Mouse (Mus musculus) right cerebral cortex, postnatal 4 days (tissue): ENCODE measurements around the gene Tmprss2.
"Not testable (repeated sequence)": the region's sequence is repeated elsewhere in the genome, so short reads cannot be mapped to it uniquely, and the experiment has no call there.

ENCODE experiments used
- DNase-seq: peaks from one replicate; pipeline ENCODE4 v3.0.0-alpha.2; 2022

The Tmprss2 gene

GRCm38 (mm10) chr16:97582876-97583275 lies 28.1 kb downstream of the Tmprss2 start:
- not testable (repeated sequence) for DNase-seq

DNA sequence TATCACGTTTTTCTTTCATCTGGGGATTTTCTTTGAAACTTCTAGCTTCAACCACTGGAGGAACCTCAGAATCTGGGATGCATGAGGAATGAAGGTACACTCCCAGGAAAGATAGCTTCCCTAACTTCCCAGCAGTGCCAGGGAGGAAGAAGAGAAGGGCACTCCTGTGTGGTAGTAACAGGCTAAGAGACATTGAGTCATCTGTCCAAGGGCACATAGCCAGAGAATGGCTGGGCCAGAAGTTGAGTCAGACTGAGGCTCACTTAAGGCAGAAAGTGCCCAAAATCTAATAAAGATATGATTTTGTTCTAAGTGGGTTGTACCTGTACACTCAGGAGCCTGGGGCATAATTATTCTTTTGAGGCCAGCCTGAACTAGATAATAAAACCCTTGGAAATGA lies 41.6 kb downstream of the Tmprss2 start:
- DNase-seq = no peak

DNA sequence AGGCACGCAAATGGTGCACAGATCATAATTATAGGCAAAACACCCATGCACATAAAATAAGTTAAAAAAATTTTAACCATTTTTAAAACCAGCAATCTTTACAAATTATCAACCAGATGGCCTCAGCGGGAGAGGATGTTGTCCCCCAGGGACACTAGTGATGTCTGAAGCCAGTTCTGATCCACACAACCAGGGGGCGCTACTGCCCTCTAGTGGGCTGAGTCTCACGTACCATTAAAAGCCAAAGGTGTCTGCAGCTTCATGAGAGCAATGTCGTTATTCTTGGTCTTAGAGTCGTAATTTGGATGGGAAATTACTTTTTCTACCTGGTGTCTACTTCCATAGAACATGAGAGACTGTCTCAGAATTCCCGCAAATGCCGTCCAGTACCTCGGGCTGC lies 42.3 kb downstream of the Tmprss2 start:
- peak; percentile 67 for DNase-seq

DNA sequence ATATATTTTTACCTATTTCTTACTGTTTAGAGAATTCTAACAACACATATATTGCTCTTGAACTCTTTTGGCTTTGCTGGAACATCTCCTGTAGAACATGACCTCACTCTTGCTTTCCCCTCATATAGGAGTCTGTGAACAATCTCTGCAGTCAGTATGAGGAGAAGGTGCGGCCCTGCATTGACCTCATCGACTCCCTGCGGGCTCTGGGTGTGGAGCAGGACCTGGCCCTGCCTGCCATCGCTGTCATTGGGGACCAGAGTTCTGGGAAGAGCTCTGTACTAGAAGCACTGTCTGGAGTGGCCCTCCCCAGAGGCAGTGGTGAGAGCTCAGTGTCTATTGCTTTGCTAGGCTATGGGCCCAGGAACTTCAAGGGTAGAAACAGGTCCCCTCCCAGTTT lies 66.7 kb downstream of the Tmprss2 start:
- DNase-seq = no peak

- no peak for DNase-seq
These were observed 74.1 kb downstream of the Tmprss2 start for GRCm38 (mm10) chr16:97536859-97537258.

- DNase-seq = peak; percentile 7
These were observed 75.1 kb downstream of the Tmprss2 start for GRCm38 (mm10) chr16:97535808-97536413.

- DNase-seq = peak; percentile 13
These were observed 76.0 kb downstream of the Tmprss2 start for GRCm38 (mm10) chr16:97534876-97535461.

- DNase-seq = no peak
These were observed 76.5 kb downstream of the Tmprss2 start for GRCm38 (mm10) chr16:97534448-97534847.

- DNase-seq = no peak
These were observed 77.2 kb downstream of the Tmprss2 start for GRCm38 (mm10) chr16:97533751-97534150.

DNA sequence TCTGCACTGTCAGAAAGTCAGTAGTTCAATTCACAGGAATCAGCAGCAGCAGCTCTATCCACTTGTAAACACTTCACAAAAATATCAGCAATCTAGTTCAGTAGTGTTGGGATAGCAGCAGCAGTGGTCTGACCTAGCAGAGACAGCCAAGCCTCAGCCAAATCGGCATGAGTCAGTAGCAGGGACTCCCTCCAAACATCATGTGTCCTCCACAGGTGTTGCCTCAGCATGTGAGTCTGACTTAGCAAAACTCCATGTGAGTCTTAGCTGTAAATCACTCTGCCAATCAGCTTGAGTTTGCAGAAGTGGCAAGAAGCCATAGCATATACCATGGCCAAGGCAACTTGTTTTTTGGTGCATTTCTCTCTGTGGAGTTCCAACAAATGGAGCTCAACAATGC lies 77.9 kb downstream of the Tmprss2 start:
- no peak for DNase-seq

GRCm38 (mm10) chr16:97529241-97529640 lies 81.8 kb downstream of the Tmprss2 start:
- DNase-seq = no peak

DNA sequence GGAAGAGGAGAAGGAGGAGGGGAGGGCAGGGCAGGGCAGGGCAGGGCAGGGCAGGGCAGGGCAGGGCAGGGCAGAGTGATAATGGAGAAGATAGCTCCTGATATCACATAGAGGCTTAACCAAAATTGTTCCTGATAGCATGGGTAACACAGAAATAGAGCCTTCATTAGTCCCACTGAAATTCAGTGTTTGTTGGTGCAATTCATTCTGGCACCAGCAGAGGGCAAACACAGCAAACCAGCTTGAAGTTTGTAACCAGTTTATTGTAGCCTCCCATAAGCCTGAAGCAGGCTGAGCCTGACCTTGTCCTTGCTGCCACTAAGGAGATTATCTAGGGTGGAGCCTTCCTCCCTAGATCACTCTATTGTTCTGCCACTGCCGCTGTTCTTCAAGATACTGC lies 88.0 kb downstream of the Tmprss2 start:
- DNase-seq = peak; percentile 58

- no peak for DNase-seq
These were observed 89.0 kb downstream of the Tmprss2 start for GRCm38 (mm10) chr16:97521983-97522382.

- DNase-seq = no peak
These were observed 94.7 kb downstream of the Tmprss2 start for GRCm38 (mm10) chr16:97516341-97516740.
